Mouse (Mus musculus): ENCODE measurements around the gene Snx4. TPM values are rescaled to one million over a fixed set of nuclear protein-coding genes. Genes with fewer than 3 reads are reported as not detected.

Gene Snx4
- polyA plus RNA-seq, 1 experiment from 2014 or later = 73.7 TPM

- H3K36me3 ChIP-seq (ENCODE audit: control insufficient read depth, insufficient read depth, low read length) = peaks cover 12% of the 10 kb centered on the region
- DNase-seq (ENCODE audit: low spot score) (no peak), ATAC-seq (replicated peaks; ENCODE audit: low FRiP score) (no peak)
- H3K9ac ChIP-seq (ENCODE audit: low read length) = no peak overlapping the region
- H3K27ac ChIP-seq (ENCODE audit: low read depth, low read length) = no peak overlapping the region
- H3K4me2 ChIP-seq (ENCODE audit: low read depth, low read length, severe bottlenecking) = no peak overlapping the region
- H3K4me3 ChIP-seq (ENCODE audit: low read depth, low read length) = no peak overlapping the region
- no peaks in the 10 kb centered on the region for H3K4me1 ChIP-seq (replicated peaks; ENCODE audit: control insufficient read depth, insufficient read depth, low read length)
- 96% methylated on average over 7 of the region's 7 CpGs for WGBS
- H3K9me3 ChIP-seq (ENCODE audit: control insufficient read depth, low read length) = no peaks in the 10 kb centered on the region
- no peaks in the 10 kb centered on the region for H3K27me3 ChIP-seq (ENCODE audit: control insufficient read depth, insufficient read depth, low read length)
Measured at GRCm38 (mm10) chr16:33292241-33292640, 41.0 kb downstream of the Snx4 start.

GRCm38 (mm10) chr16:33294681-33295080 lies 43.4 kb downstream of the Snx4 start:
- peaks cover 12% of the 10 kb centered on the region for H3K36me3 ChIP-seq (ENCODE audit: control insufficient read depth, insufficient read depth, low read length)
- no peak overlapping the region for H3K27ac ChIP-seq (ENCODE audit: low read depth, low read length)
- DNase-seq (ENCODE audit: low spot score) = no peak
- H3K4me2 ChIP-seq (ENCODE audit: low read depth, low read length, severe bottlenecking) = no peak overlapping the region
- no peaks in the 10 kb centered on the region for H3K4me1 ChIP-seq (replicated peaks; ENCODE audit: control insufficient read depth, insufficient read depth, low read length)
- H3K27me3 ChIP-seq (ENCODE audit: control insufficient read depth, insufficient read depth, low read length) = no peaks in the 10 kb centered on the region
- ATAC-seq (replicated peaks; ENCODE audit: low FRiP score) = no peak
- no peak overlapping the region for H3K9ac ChIP-seq (ENCODE audit: low read length)
- WGBS = 92% methylated on average over 7 of the region's 7 CpGs
- H3K9me3 ChIP-seq (ENCODE audit: control insufficient read depth, low read length) = no peaks in the 10 kb centered on the region
- H3K4me3 ChIP-seq (ENCODE audit: low read depth, low read length) = no peak overlapping the region

GRCm38 (mm10) chr16:33295321-33295720 lies 44.1 kb downstream of the Snx4 start:
- no peaks in the 10 kb centered on the region for H3K9me3 ChIP-seq (ENCODE audit: control insufficient read depth, low read length)
- H3K27me3 ChIP-seq (ENCODE audit: control insufficient read depth, insufficient read depth, low read length) = no peaks in the 10 kb centered on the region
- ATAC-seq (replicated peaks; ENCODE audit: low FRiP score) (no peak), DNase-seq (ENCODE audit: low spot score) (no peak)
- no peak overlapping the region for H3K9ac ChIP-seq (ENCODE audit: low read length)
- no peak overlapping the region for H3K27ac ChIP-seq (ENCODE audit: low read depth, low read length)
- 95% methylated on average over 9 of the region's 9 CpGs for WGBS
- no peak overlapping the region for H3K4me2 ChIP-seq (ENCODE audit: low read depth, low read length, severe bottlenecking)
- H3K4me3 ChIP-seq (ENCODE audit: low read depth, low read length) = no peak overlapping the region
- H3K4me1 ChIP-seq (replicated peaks; ENCODE audit: control insufficient read depth, insufficient read depth, low read length) = no peaks in the 10 kb centered on the region
- H3K36me3 ChIP-seq (ENCODE audit: control insufficient read depth, insufficient read depth, low read length) = peaks cover 12% of the 10 kb centered on the region

GRCm38 (mm10) chr16:33297493-33297892 lies 46.3 kb downstream of the Snx4 start:
- WGBS = 100% methylated on average over 1 of the region's 1 CpGs
- DNase-seq (ENCODE audit: low spot score) (no peak), ATAC-seq (replicated peaks; ENCODE audit: low FRiP score) (no peak)
- H3K4me3 ChIP-seq (ENCODE audit: low read depth, low read length) = no peak overlapping the region
- no peaks in the 10 kb centered on the region for H3K27me3 ChIP-seq (ENCODE audit: control insufficient read depth, insufficient read depth, low read length)
- no peaks in the 10 kb centered on the region for H3K9me3 ChIP-seq (ENCODE audit: control insufficient read depth, low read length)
- H3K36me3 ChIP-seq (ENCODE audit: control insufficient read depth, insufficient read depth, low read length) = peaks cover 2% of the 10 kb centered on the region; the same call in 1 of the 2 replicates
- no peak overlapping the region for H3K9ac ChIP-seq (ENCODE audit: low read length)
- no peak overlapping the region for H3K27ac ChIP-seq (ENCODE audit: low read depth, low read length)
- H3K4me2 ChIP-seq (ENCODE audit: low read depth, low read length, severe bottlenecking) = no peak overlapping the region
- H3K4me1 ChIP-seq (replicated peaks; ENCODE audit: control insufficient read depth, insufficient read depth, low read length) = no peaks in the 10 kb centered on the region

- no peak overlapping the region for H3K9ac ChIP-seq (ENCODE audit: low read length)
- no peak for ATAC-seq (replicated peaks; ENCODE audit: low FRiP score)
- no peak overlapping the region for H3K4me2 ChIP-seq (ENCODE audit: low read depth, low read length, severe bottlenecking)
- H3K4me3 ChIP-seq (ENCODE audit: low read depth, low read length) = no peak overlapping the region
- H3K9me3 ChIP-seq (ENCODE audit: control insufficient read depth, low read length) = no peaks in the 10 kb centered on the region
- 17% methylated on average over 4 of the region's 4 CpGs for WGBS
- H3K27me3 ChIP-seq (ENCODE audit: control insufficient read depth, insufficient read depth, low read length) = no peaks in the 10 kb centered on the region
- 0 out of 2 replicates have a peak, but pooled peaks cover 2% of the 10 kb centered on the region for H3K4me1 ChIP-seq (replicated peaks; ENCODE audit: control insufficient read depth, insufficient read depth, low read length)
- no peak overlapping the region for H3K27ac ChIP-seq (ENCODE audit: low read depth, low read length)
- DNase-seq (ENCODE audit: low spot score) = peak; percentile 90
- H3K36me3 ChIP-seq (ENCODE audit: control insufficient read depth, insufficient read depth, low read length) = no peaks in the 10 kb centered on the region
Measured at GRCm38 (mm10) chr16:33306633-33307070, 55.4 kb downstream of the Snx4 start.

- WGBS = 80% methylated on average over 7 of the region's 7 CpGs
- Histone ChIP-seq H3K36me3 (ENCODE audit: control insufficient read depth, insufficient read depth, low read length) (no peaks in the 10 kb centered on the region), H3K4me3 (ENCODE audit: low read depth, low read length) (no peak overlapping the region), H3K27ac (ENCODE audit: low read depth, low read length) (no peak overlapping the region), H3K4me2 (ENCODE audit: low read depth, low read length, severe bottlenecking) (no peak overlapping the region), H3K9me3 (ENCODE audit: control insufficient read depth, low read length) (no peaks in the 10 kb centered on the region), H3K4me1 (replicated peaks; ENCODE audit: control insufficient read depth, insufficient read depth, low read length) (0 out of 2 replicates have a peak, but pooled peaks cover 2% of the 10 kb centered on the region), H3K9ac (ENCODE audit: low read length) (no peak overlapping the region), H3K27me3 (ENCODE audit: control insufficient read depth, insufficient read depth, low read length) (no peaks in the 10 kb centered on the region)
- ATAC-seq (replicated peaks; ENCODE audit: low FRiP score) = no peak
- no peak for DNase-seq (ENCODE audit: low spot score)
Measured at GRCm38 (mm10) chr16:33307761-33308160, 56.5 kb downstream of the Snx4 start.

GRCm38 (mm10) chr16:33309066-33309465 lies 57.8 kb downstream of the Snx4 start:
- Histone ChIP-seq H3K36me3 (ENCODE audit: control insufficient read depth, insufficient read depth, low read length) (no peaks in the 10 kb centered on the region), H3K27ac (ENCODE audit: low read depth, low read length) (no peak overlapping the region), H3K4me2 (ENCODE audit: low read depth, low read length, severe bottlenecking) (no peak overlapping the region), H3K4me1 (replicated peaks; ENCODE audit: control insufficient read depth, insufficient read depth, low read length) (0 out of 2 replicates have a peak, but pooled peaks cover 2% of the 10 kb centered on the region), H3K27me3 (ENCODE audit: control insufficient read depth, insufficient read depth, low read length) (no peaks in the 10 kb centered on the region), H3K9ac (ENCODE audit: low read length) (no peak overlapping the region), H3K4me3 (ENCODE audit: low read depth, low read length) (no peak overlapping the region), H3K9me3 (ENCODE audit: control insufficient read depth, low read length) (no peaks in the 10 kb centered on the region)
- WGBS = 83% methylated on average over 3 of the region's 3 CpGs
- DNase-seq (ENCODE audit: low spot score) (no peak), ATAC-seq (replicated peaks; ENCODE audit: low FRiP score) (no peak)

- no peak overlapping the region for H3K9ac ChIP-seq (ENCODE audit: low read length)
- no peaks in the 10 kb centered on the region for H3K9me3 ChIP-seq (ENCODE audit: control insufficient read depth, low read length)
- no peak overlapping the region for H3K4me2 ChIP-seq (ENCODE audit: low read depth, low read length, severe bottlenecking)
- no peaks in the 10 kb centered on the region for H3K36me3 ChIP-seq (ENCODE audit: control insufficient read depth, insufficient read depth, low read length)
- H3K4me1 ChIP-seq (replicated peaks; ENCODE audit: control insufficient read depth, insufficient read depth, low read length) = no peaks in the 10 kb centered on the region
- no peak overlapping the region for H3K4me3 ChIP-seq (ENCODE audit: low read depth, low read length)
- ATAC-seq (replicated peaks; ENCODE audit: low FRiP score) (no peak), DNase-seq (ENCODE audit: low spot score) (no peak)
- WGBS = 94% methylated on average over 4 of the region's 4 CpGs
- no peaks in the 10 kb centered on the region for H3K27me3 ChIP-seq (ENCODE audit: control insufficient read depth, insufficient read depth, low read length)
- H3K27ac ChIP-seq (ENCODE audit: low read depth, low read length) = no peak overlapping the region
Measured at GRCm38 (mm10) chr16:33315611-33316010, 64.4 kb downstream of the Snx4 start.

- no peak for ATAC-seq (replicated peaks; ENCODE audit: low FRiP score)
Measured at GRCm38 (mm10) chr16:33317646-33318045, 66.4 kb downstream of the Snx4 start.

More at GRCm38 (mm10) chr16:33317646-33318045, 66.4 kb downstream of the Snx4 start:
- Histone ChIP-seq H3K4me1 (replicated peaks; ENCODE audit: control insufficient read depth, insufficient read depth, low read length) (no peaks in the 10 kb centered on the region), H3K9ac (ENCODE audit: low read length) (no peak overlapping the region), H3K4me2 (ENCODE audit: low read depth, low read length, severe bottlenecking) (no peak overlapping the region), H3K9me3 (ENCODE audit: control insufficient read depth, low read length) (no peaks in the 10 kb centered on the region), H3K36me3 (ENCODE audit: control insufficient read depth, insufficient read depth, low read length) (no peaks in the 10 kb centered on the region), H3K27ac (ENCODE audit: low read depth, low read length) (no peak overlapping the region), H3K4me3 (ENCODE audit: low read depth, low read length) (no peak overlapping the region), H3K27me3 (ENCODE audit: control insufficient read depth, insufficient read depth, low read length) (no peaks in the 10 kb centered on the region)
- whole genome bisulfite sequencing = 66% methylated on average over 3 of the region's 3 CpGs
- no peak for DNase-seq (ENCODE audit: low spot score)

Data from forebrain, embryonic 11.5 days (tissue).